Mouse (Mus musculus) midbrain, embryonic 11.5 days (tissue): Measurements from ENCODE around the gene Pcare. TPM values are rescaled to one million over a fixed set of nuclear protein-coding genes. Genes with fewer than 3 reads are reported as not detected.

Source experiments
- ATAC-seq: fragments of 200-750 bp; cut with Nextera tagmentation; 2 replicates; pipeline ENCODE4 v1.8.0; 2017; ENCODE audit warnings: moderate TSS enrichment, moderate library complexity; ENCODE audit not compliant: low FRiP score
- DNase-seq: peaks from one replicate; pipeline ENCODE4 v3.0.0; 2015; ENCODE audit warnings: low spot score; ENCODE audit errors: missing footprints
- H3K27ac ChIP-seq: fragments of 300-500 bp; sonication (generic); 2 replicates; pipeline ENCODE4 v1.5.1; 2014; ENCODE audit warnings: low read depth, low read length
- H3K27me3 ChIP-seq: fragments of 300-500 bp; sonication (generic); 2 replicates; pipeline ENCODE4 v1.6.1; 2014; ENCODE audit warnings: mild to moderate bottlenecking, low read length, moderate library complexity, mixed read lengths; ENCODE audit not compliant: control insufficient read depth, insufficient read depth
- H3K36me3 ChIP-seq: fragments of 300-500 bp; sonication (generic); 2 replicates; pipeline ENCODE4 v1.6.1; 2014; ENCODE audit warnings: mild to moderate bottlenecking, low read length, moderate library complexity, mixed read lengths; ENCODE audit not compliant: control insufficient read depth, insufficient read depth
- H3K4me1 ChIP-seq: fragments of 300-500 bp; sonication (generic); 2 replicates; pipeline ENCODE4 v1.6.1; 2014; ENCODE audit warnings: low read length; ENCODE audit not compliant: control insufficient read depth, insufficient read depth
- H3K4me2 ChIP-seq: fragments of 300-500 bp; sonication (generic); 2 replicates; pipeline ENCODE4 v1.6.1; 2014; ENCODE audit warnings: mild to moderate bottlenecking, moderate library complexity
- H3K4me3 ChIP-seq: fragments of 300-500 bp; sonication (generic); 2 replicates; pipeline ENCODE4 v1.5.1; 2014; ENCODE audit warnings: low read depth, low read length
- H3K9ac ChIP-seq: fragments of 300-500 bp; sonication (generic); 2 replicates; pipeline ENCODE4 v1.6.1; 2014; ENCODE audit warnings: low read length
- H3K9me3 ChIP-seq: fragments of 300-500 bp; sonication (generic); 2 replicates; pipeline ENCODE4 v1.6.1; 2016; ENCODE audit warnings: low read length; ENCODE audit not compliant: control insufficient read depth
- WGBS: fragments of 180-500 bp; shearing (Covaris S2); extraction: QIAGEN DNeasy Blood & Tissue Kit; methylation state at CpG from one replicate; pipeline ENCODE4 v1.1.7; 2014; 5-methylcytosine and 5-hydroxymethylcytosine counted together
- polyA plus RNA-seq: library from polyadenylated mRNA; unstranded; fragments of >200 nt; fragmentation: Nextera tagmentation; extraction: Ambion mirVana; gene quantifications from 2 replicates; pipeline ENCODE4 v1.2.1, GENCODE M21; 2014

Pcare gene
- polyA plus RNA-seq, 1 experiment from 2014 or later = not detected

GRCm38 (mm10) chr17:71695151-71695550 lies 57.5 kb downstream of the Pcare start:
- no peak for ATAC-seq
- 93% methylated on average over 8 of the region's 8 CpGs for WGBS
- no peak for DNase-seq
- no peaks in the 10 kb centered on the region for H3K27me3 ChIP-seq
- no peak overlapping the region for H3K4me2 ChIP-seq
- H3K36me3 ChIP-seq = no peaks in the 10 kb centered on the region
- H3K9ac ChIP-seq = no peak overlapping the region
- no peak overlapping the region for H3K27ac ChIP-seq
- H3K4me1 ChIP-seq = peaks cover 4% of the 10 kb centered on the region; the same call in 1 of the 2 replicates
- no peaks in the 10 kb centered on the region for H3K9me3 ChIP-seq
- no peak overlapping the region for H3K4me3 ChIP-seq

- no peak overlapping the region for H3K9ac ChIP-seq
- WGBS = 53% methylated on average over 8 of the region's 8 CpGs
- H3K36me3 ChIP-seq = no peaks in the 10 kb centered on the region
- H3K4me3 ChIP-seq = no peak overlapping the region
- H3K27ac ChIP-seq = no peak overlapping the region
- H3K4me2 ChIP-seq = no peak overlapping the region
- ATAC-seq (peak; percentile 33; the same call in 1 of the 2 replicates), DNase-seq (no peak)
- H3K27me3 ChIP-seq = no peaks in the 10 kb centered on the region
- H3K9me3 ChIP-seq = no peaks in the 10 kb centered on the region
- H3K4me1 ChIP-seq = peaks cover 4% of the 10 kb centered on the region; the same call in 1 of the 2 replicates
Observed at GRCm38 (mm10) chr17:71693780-71694179, 58.9 kb downstream of the Pcare start.

Other genes starting within 250 kb of the Pcare start
- gene Ndc80, start 226.0 kb downstream of the Pcare start, polyA plus RNA-seq = 65.6 and 71.3 TPM in 2 replicates
- gene Spdya, start 200.8 kb downstream of the Pcare start, polyA plus RNA-seq = 1.6 and 1.7 TPM in 2 replicates
- gene Wdr43, start 137.0 kb downstream of the Pcare start, polyA plus RNA-seq = 84.0 and 92.9 TPM in 2 replicates
- gene Togaram2, start 79.6 kb downstream of the Pcare start, polyA plus RNA-seq = not detected in 2 replicates
- gene Clip4, start 15.6 kb upstream of the Pcare start, polyA plus RNA-seq = 5.3 and 5.7 TPM in 2 replicates